Mouse (Mus musculus) ES-E14 (cell line): Measurements from ENCODE around the gene 4933411K16Rik. TPM values are rescaled to one million over a fixed set of nuclear protein-coding genes. Genes with fewer than 3 reads are reported as not detected.

Experiments
- DNase-seq: peaks from one replicate; pipeline ENCODE4 v3.0.0-alpha.2; 2013; ENCODE audit warnings: low read depth, low spot score
- H3K27ac ChIP-seq: 2 replicates; pipeline ENCODE4 v1.5.1; 2012; ENCODE audit warnings: low read depth, mild to moderate bottlenecking, low read length, moderate library complexity, mixed read lengths; ENCODE audit not compliant: poor library complexity, insufficient read depth, severe bottlenecking
- H3K36me3 ChIP-seq: 2 replicates; pipeline ENCODE4 v1.6.1; 2012; ENCODE audit warnings: mild to moderate bottlenecking, low read length, moderate library complexity, mixed read lengths; ENCODE audit not compliant: control insufficient read depth, poor library complexity, insufficient read depth, severe bottlenecking
- H3K4me1 ChIP-seq, 2 experiments: fragments of 150-350 bp in 1 of 2; sonication (generic) in 1 of 2; 2 replicates each; pipeline ENCODE4 v1.6.1; 2012; ENCODE audit warnings: low read length in 2 of 2, mild to moderate bottlenecking in 1 of 2, mixed read lengths in 1 of 2; ENCODE audit not compliant: control insufficient read depth in 2 of 2, insufficient read depth in 2 of 2, poor library complexity in 1 of 2
- H3K4me3 ChIP-seq, 2 experiments: fragments of 150-350 bp in 1 of 2; sonication (generic) in 1 of 2; 2 replicates each; pipeline ENCODE4 v1.5.1; 2012; ENCODE audit warnings: low read length in 2 of 2, low read depth in 1 of 2, mild to moderate bottlenecking in 1 of 2, mixed read lengths in 1 of 2; ENCODE audit not compliant: insufficient read depth in 1 of 2, poor library complexity in 1 of 2, severe bottlenecking in 1 of 2
- H3K9ac ChIP-seq: 2 replicates; pipeline ENCODE4 v1.6.1; 2012; ENCODE audit warnings: low read depth, mild to moderate bottlenecking, low read length, mixed read lengths; ENCODE audit not compliant: poor library complexity, insufficient read depth, severe bottlenecking
- H3K9me3 ChIP-seq: fragments of 150-350 bp; sonication (generic); 2 replicates; pipeline ENCODE4 v1.6.1; 2012; ENCODE audit warnings: low read depth, mild to moderate bottlenecking, low read length; ENCODE audit not compliant: control insufficient read depth, insufficient read depth
- CHD2 ChIP-seq: IDR thresholded peaks from 2 replicates; pipeline ENCODE4 v1.6.1; 2014; ENCODE audit warnings: mild to moderate bottlenecking, low read depth, low read length, inconsistent platforms
- HCFC1 ChIP-seq: IDR thresholded peaks from 2 replicates; pipeline ENCODE4 v1.6.1; 2012; ENCODE audit warnings: low read length, inconsistent platforms, borderline replicate concordance; ENCODE audit not compliant: insufficient read depth
- MAFK ChIP-seq: IDR thresholded peaks from 2 replicates; pipeline ENCODE4 v1.6.1; 2014; ENCODE audit warnings: mild to moderate bottlenecking, low read depth, low read length, inconsistent platforms; ENCODE audit not compliant: insufficient read depth
- ZC3H11A ChIP-seq: IDR thresholded peaks from 2 replicates; pipeline ENCODE4 v1.6.1; 2012; ENCODE audit warnings: low read depth, mild to moderate bottlenecking, inconsistent platforms, low read length, borderline replicate concordance
- ZNF384 ChIP-seq: IDR thresholded peaks from 2 replicates; pipeline ENCODE4 v1.6.1; 2012; ENCODE audit warnings: low read depth, low read length, inconsistent platforms
- in situ Hi-C, 2 experiments: fragments of 600-800 bp; cut with MboI; formaldehyde crosslinking; loops; one replicate each; pipeline ENCODE4 v1.15.1; 2025; ENCODE audit warnings: low sequenced_read_pairs in 2 of 2, inconsistent platforms in 1 of 2; ENCODE audit not compliant: unreplicated experiment in 2 of 2
- total RNA-seq: library from RNA; depleted of rRNA; stranded (reverse); fragments of 300-350 nt; gene quantifications from 2 replicates; pipeline ENCODE4 v1.2.3, GENCODE M21; 2012; rRNA removed

Gene 4933411K16Rik
- total RNA-seq, 1 experiment: 0.62 TPM

DNA sequence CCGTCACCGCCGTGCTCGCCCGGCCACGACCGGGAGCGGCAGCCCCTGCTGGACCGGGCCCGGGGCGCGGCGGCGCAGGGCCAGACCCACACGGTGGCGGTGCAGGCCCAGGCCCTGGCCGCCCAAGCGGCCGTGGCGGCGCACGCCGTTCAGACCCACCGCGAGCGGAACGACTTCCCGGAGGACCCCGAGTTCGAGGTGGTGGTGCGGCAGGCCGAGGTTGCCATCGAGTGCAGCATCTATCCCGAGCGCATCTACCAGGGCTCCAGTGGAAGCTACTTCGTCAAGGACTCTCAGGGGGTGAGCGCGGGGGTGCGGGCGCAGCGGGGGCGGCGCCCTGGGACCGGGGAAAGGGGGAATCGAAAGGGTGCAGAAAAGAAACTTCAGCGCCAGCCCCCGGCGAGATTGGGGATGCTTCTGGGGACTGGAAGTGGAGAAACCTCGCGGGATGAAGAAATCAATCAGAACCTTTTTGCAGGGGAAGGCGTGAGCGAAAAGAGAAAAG, 38.6 kb downstream of the 4933411K16Rik start:
- Histone ChIP-seq H3K36me3 (peaks cover 2% of the 10 kb centered on the region; the same call in 1 of the 2 replicates), H3K4me1 (0 out of 4 replicates have a peak, but pooled peaks cover 0 to 3% of the 10 kb centered on the region in 2 experiments), H3K27ac (0 out of 2 replicates have a peak overlapping the region, but pooled peaks have one; percentile 58), H3K9me3 (no peaks in the 10 kb centered on the region), H3K9ac (peak overlapping the region; percentile 97), H3K4me3 (peak overlapping the region; percentile 95 to 97)
- TF ChIP-seq CHD2 (peak; percentile 73; the same call in 1 of the 2 replicates), ZC3H11A (no peak)
- DNase-seq: no peak
- in situ Hi-C loops: no loop called here

DNA sequence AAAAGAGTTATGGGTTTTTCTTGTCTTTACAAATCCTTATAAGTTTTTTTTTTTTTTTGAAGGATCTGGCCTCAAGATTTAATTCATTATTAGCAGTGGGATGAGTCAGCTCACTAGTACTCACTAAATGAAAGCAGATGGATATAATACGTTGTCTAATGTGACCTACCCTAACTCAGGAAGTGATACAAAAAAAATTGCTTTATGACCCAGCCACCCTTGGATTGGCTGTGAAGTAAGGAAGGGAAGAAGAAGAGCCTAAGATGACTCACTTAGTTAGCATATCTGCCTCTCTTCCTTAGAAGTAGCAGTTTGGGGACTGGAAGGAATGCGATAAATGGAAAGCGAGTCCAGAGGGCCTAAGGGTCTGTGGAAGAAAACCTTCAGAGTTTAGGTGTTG, 47.4 kb downstream of the 4933411K16Rik start:
- Histone ChIP-seq H3K36me3 (peaks cover 2% of the 10 kb centered on the region; the same call in 1 of the 2 replicates), H3K9me3 (no peaks in the 10 kb centered on the region)

More for the DNA sequence above, 47.4 kb downstream of the 4933411K16Rik start:
- no peak for DNase-seq
- TF ChIP-seq ZNF384 (no peak), ZC3H11A (no peak), MAFK (no peak), CHD2 (no peak), HCFC1 (no peak)
- no peak overlapping the region for H3K27ac ChIP-seq
- no peak overlapping the region for H3K9ac ChIP-seq
- H3K4me3 ChIP-seq: no peak overlapping the region
- in situ Hi-C loops: no loop called here
- H3K4me1 ChIP-seq: no peaks in the 10 kb centered on the region

Other genes with a start within 250 kb of the 4933411K16Rik start
- gene Frat1, start 222.3 kb upstream of the 4933411K16Rik start, total RNA-seq: 2.5 and 3.5 TPM in 2 replicates
- 4.5 and 7.0 TPM in 2 replicates for gene Frat2, start 204.1 kb upstream of the 4933411K16Rik start, total RNA-seq
- 48.6 and 55.6 TPM in 2 replicates for gene Rrp12, start 156.1 kb upstream of the 4933411K16Rik start, total RNA-seq
- 762 and 881 TPM in 2 replicates for gene Pgam1, start 140.3 kb upstream of the 4933411K16Rik start, total RNA-seq
- 45.2 and 48.2 TPM in 2 replicates for gene Exosc1, start 118.8 kb upstream of the 4933411K16Rik start, total RNA-seq
- 62.7 and 73.7 TPM in 2 replicates for gene Zdhhc16, start 118.8 kb upstream of the 4933411K16Rik start, total RNA-seq
- gene Mms19, start 71.1 kb upstream of the 4933411K16Rik start, total RNA-seq: 59.6 and 91.5 TPM in 2 replicates
- 14.4 and 18.2 TPM in 2 replicates for gene Ubtd1, start 70.5 kb upstream of the 4933411K16Rik start, total RNA-seq
- 0.45 TPM in 1 of 2 replicates, not detected in the other for gene Ankrd2, start 16.2 kb upstream of the 4933411K16Rik start, total RNA-seq
- 0.89 and 1.6 TPM in 2 replicates for gene Hoga1, start 6.6 kb upstream of the 4933411K16Rik start, total RNA-seq
- gene Morn4, start 34.1 kb downstream of the 4933411K16Rik start, total RNA-seq: 2.9 and 3.1 TPM in 2 replicates
- gene Pi4k2a, start 38.2 kb downstream of the 4933411K16Rik start, total RNA-seq: 23.2 and 23.4 TPM in 2 replicates
- gene Avpi1, start 76.8 kb downstream of the 4933411K16Rik start, total RNA-seq: 98.8 and 99.2 TPM in 2 replicates
- gene Marveld1, start 95.2 kb downstream of the 4933411K16Rik start, total RNA-seq: 39.8 and 56.3 TPM in 2 replicates
- gene Zfyve27, start 111.7 kb downstream of the 4933411K16Rik start, total RNA-seq: 45.9 and 78.1 TPM in 2 replicates
- gene Sfrp5, start 150.0 kb downstream of the 4933411K16Rik start, total RNA-seq: 6.0 and 7.2 TPM in 2 replicates
- 0.05 and 0.09 TPM in 2 replicates for gene Golga7b, start 195.3 kb downstream of the 4933411K16Rik start, total RNA-seq